Mouse (Mus musculus): ENCODE measurements around the gene Hoxa4. TPM values are rescaled to one million over a fixed set of nuclear protein-coding genes. Genes with fewer than 3 reads are reported as not detected.

Hoxa4 gene
- polyA plus RNA-seq, 1 experiment, result 0.44 TPM

- Histone ChIP-seq H3K27me3 (replicated peaks) (peaks cover 42% of the 10 kb centered on the region), H3K36me3 (replicated peaks; ENCODE audit: low read length) (no peaks in the 10 kb centered on the region), H3K9me3 (0 out of 2 replicates have a peak, but pooled peaks cover 5% of the 10 kb centered on the region), H3K4me1 (peaks cover 10% of the 10 kb centered on the region), H3K4me3 (replicated peaks) (no peak overlapping the region)
- TF ChIP-seq GATA1 (IDR thresholded peaks at IDR 0.05; ENCODE audit: borderline replicate concordance, low read length) (no peak), FLI1 (IDR thresholded peaks at IDR 0.05; ENCODE audit: low read length) (no peak)
Measured at GRCm38 (mm10) chr6:52194690-52195089, 3.1 kb upstream of the Hoxa4 start.

- TF ChIP-seq GATA1 (IDR thresholded peaks at IDR 0.05; ENCODE audit: borderline replicate concordance, low read length) (no peak), FLI1 (IDR thresholded peaks at IDR 0.05; ENCODE audit: low read length) (no peak)
- 0 out of 2 replicates have a peak, but pooled peaks cover 5% of the 10 kb centered on the region for H3K9me3 ChIP-seq
- H3K4me3 ChIP-seq (replicated peaks), result peak overlapping the region; percentile 95
- no peaks in the 10 kb centered on the region for H3K36me3 ChIP-seq (replicated peaks; ENCODE audit: low read length)
- peaks cover 10% of the 10 kb centered on the region for H3K4me1 ChIP-seq
- peaks cover 47% of the 10 kb centered on the region for H3K27me3 ChIP-seq (replicated peaks)
Measured at GRCm38 (mm10) chr6:52191860-52192550, 452 bp upstream of the Hoxa4 start.

GRCm38 (mm10) chr6:52190410-52190809 lies 1.1 kb downstream of the Hoxa4 start:
- H3K4me3 ChIP-seq (replicated peaks), result no peak overlapping the region
- peaks cover 50% of the 10 kb centered on the region for H3K27me3 ChIP-seq (replicated peaks)

GRCm38 (mm10) chr6:52189909-52190308 lies 1.6 kb downstream of the Hoxa4 start:
- peaks cover 49% of the 10 kb centered on the region for H3K27me3 ChIP-seq (replicated peaks)

More at GRCm38 (mm10) chr6:52190410-52190809, 1.1 kb downstream of the Hoxa4 start:
- Histone ChIP-seq H3K9me3 (0 out of 2 replicates have a peak, but pooled peaks cover 5% of the 10 kb centered on the region), H3K4me1 (peaks cover 7% of the 10 kb centered on the region), H3K36me3 (replicated peaks; ENCODE audit: low read length) (no peaks in the 10 kb centered on the region)
- no peak for TF ChIP-seq FLI1 (IDR thresholded peaks at IDR 0.05; ENCODE audit: low read length)
- TF ChIP-seq GATA1 (IDR thresholded peaks at IDR 0.05; ENCODE audit: borderline replicate concordance, low read length), result no peak

GRCm38 (mm10) chr6:52189172-52189591 lies 2.4 kb downstream of the Hoxa4 start:
- no peak overlapping the region for H3K4me3 ChIP-seq (replicated peaks)
- H3K27me3 ChIP-seq (replicated peaks), result peaks cover 48% of the 10 kb centered on the region
- H3K9me3 ChIP-seq, result 0 out of 2 replicates have a peak, but pooled peaks cover 5% of the 10 kb centered on the region
- H3K36me3 ChIP-seq (replicated peaks; ENCODE audit: low read length), result no peaks in the 10 kb centered on the region
- H3K4me1 ChIP-seq, result peaks cover 7% of the 10 kb centered on the region
- TF ChIP-seq GATA1 (IDR thresholded peaks at IDR 0.05; ENCODE audit: borderline replicate concordance, low read length) (no peak), FLI1 (IDR thresholded peaks at IDR 0.05; ENCODE audit: low read length) (no peak)

More at GRCm38 (mm10) chr6:52189909-52190308, 1.6 kb downstream of the Hoxa4 start:
- Histone ChIP-seq H3K4me3 (replicated peaks) (no peak overlapping the region), H3K4me1 (peaks cover 7% of the 10 kb centered on the region), H3K9me3 (0 out of 2 replicates have a peak, but pooled peaks cover 5% of the 10 kb centered on the region), H3K36me3 (replicated peaks; ENCODE audit: low read length) (no peaks in the 10 kb centered on the region)
- TF ChIP-seq GATA1 (IDR thresholded peaks at IDR 0.05; ENCODE audit: borderline replicate concordance, low read length) (no peak), FLI1 (IDR thresholded peaks at IDR 0.05; ENCODE audit: low read length) (no peak)

GRCm38 (mm10) chr6:52186500-52186899 lies 5.1 kb downstream of the Hoxa4 start:
- Histone ChIP-seq H3K4me1 (no peaks in the 10 kb centered on the region), H3K36me3 (replicated peaks; ENCODE audit: low read length) (no peaks in the 10 kb centered on the region), H3K9me3 (0 out of 2 replicates have a peak, but pooled peaks cover 5% of the 10 kb centered on the region), H3K27me3 (replicated peaks) (peaks cover 46% of the 10 kb centered on the region), H3K4me3 (replicated peaks) (no peak overlapping the region)
- TF ChIP-seq FLI1 (IDR thresholded peaks at IDR 0.05; ENCODE audit: low read length) (no peak), GATA1 (IDR thresholded peaks at IDR 0.05; ENCODE audit: borderline replicate concordance, low read length) (no peak)

- H3K9me3 ChIP-seq, result 0 out of 2 replicates have a peak, but pooled peaks cover 5% of the 10 kb centered on the region
- peaks cover 47% of the 10 kb centered on the region for H3K27me3 ChIP-seq (replicated peaks)
Measured at GRCm38 (mm10) chr6:52185834-52186233, 5.7 kb downstream of the Hoxa4 start.

GRCm38 (mm10) chr6:52185222-52185621 lies 6.3 kb downstream of the Hoxa4 start:
- Histone ChIP-seq H3K4me3 (replicated peaks) (no peak overlapping the region), H3K4me1 (no peaks in the 10 kb centered on the region), H3K9me3 (0 out of 2 replicates have a peak, but pooled peaks cover under 1% of the 10 kb centered on the region), H3K36me3 (replicated peaks; ENCODE audit: low read length) (no peaks in the 10 kb centered on the region), H3K27me3 (replicated peaks) (peaks cover 44% of the 10 kb centered on the region)
- TF ChIP-seq FLI1 (IDR thresholded peaks at IDR 0.05; ENCODE audit: low read length) (no peak), GATA1 (IDR thresholded peaks at IDR 0.05; ENCODE audit: borderline replicate concordance, low read length) (no peak)

More at GRCm38 (mm10) chr6:52185834-52186233, 5.7 kb downstream of the Hoxa4 start:
- H3K4me3 ChIP-seq (replicated peaks), result no peak overlapping the region
- TF ChIP-seq FLI1 (IDR thresholded peaks at IDR 0.05; ENCODE audit: low read length), result no peak
- no peak for TF ChIP-seq GATA1 (IDR thresholded peaks at IDR 0.05; ENCODE audit: borderline replicate concordance, low read length)
- H3K36me3 ChIP-seq (replicated peaks; ENCODE audit: low read length), result no peaks in the 10 kb centered on the region
- no peaks in the 10 kb centered on the region for H3K4me1 ChIP-seq

DNA sequence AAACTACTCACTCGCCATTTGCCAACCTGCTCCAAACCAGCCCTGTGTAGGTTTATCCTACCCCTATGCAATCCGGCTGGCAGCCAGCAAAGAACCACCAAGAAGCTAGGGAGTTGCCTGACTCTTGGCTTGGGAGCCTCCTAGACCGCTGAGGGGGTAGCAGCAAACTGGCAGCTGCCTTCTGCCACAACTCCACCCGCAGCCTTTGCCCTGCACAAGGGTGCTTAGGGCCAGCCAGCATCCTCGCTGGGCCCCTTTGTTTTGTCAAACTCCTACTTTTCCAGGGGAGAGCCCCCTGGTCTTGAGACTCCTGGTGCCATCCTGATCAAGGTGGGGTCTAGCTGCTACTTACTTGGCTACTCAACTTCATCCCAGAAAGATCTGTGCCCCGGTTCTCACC lies 6.9 kb downstream of the Hoxa4 start:
- Histone ChIP-seq H3K27me3 (replicated peaks) (peaks cover 43% of the 10 kb centered on the region), H3K4me1 (no peaks in the 10 kb centered on the region), H3K36me3 (replicated peaks; ENCODE audit: low read length) (no peaks in the 10 kb centered on the region), H3K4me3 (replicated peaks) (no peak overlapping the region), H3K9me3 (no peaks in the 10 kb centered on the region)
- TF ChIP-seq GATA1 (IDR thresholded peaks at IDR 0.05; ENCODE audit: borderline replicate concordance, low read length) (no peak), FLI1 (IDR thresholded peaks at IDR 0.05; ENCODE audit: low read length) (no peak)
